Mouse (Mus musculus): ENCODE results near the gene Stat4. TPM values are rescaled to one million over a fixed set of nuclear protein-coding genes. Genes with fewer than 3 reads are reported as not detected.

The Stat4 gene
- polyA plus RNA-seq, 1 experiment from 2014 or later, result 0.31 TPM

- Histone ChIP-seq H3K27me3 (replicated peaks; ENCODE audit: control insufficient read depth, insufficient read depth, low read length) (no peaks in the 10 kb centered on the region; the same call in 1 of the 2 replicates), H3K4me2 (ENCODE audit: low read length) (no peak overlapping the region), H3K4me1 (ENCODE audit: control insufficient read depth, insufficient read depth, low read depth, low read length) (peaks cover 2% of the 10 kb centered on the region; the same call in 1 of the 2 replicates), H3K9ac (ENCODE audit: low read depth, low read length) (no peak overlapping the region), H3K36me3 (ENCODE audit: control insufficient read depth, insufficient read depth, low read length) (no peaks in the 10 kb centered on the region), H3K27ac (ENCODE audit: low read depth, low read length) (no peak overlapping the region), H3K9me3 (ENCODE audit: control insufficient read depth, low read length) (no peaks in the 10 kb centered on the region), H3K4me3 (ENCODE audit: low read length) (no peak overlapping the region)
- no peak for ATAC-seq
Observed at GRCm38 (mm10) chr1:52012231-52012630, 25.3 kb downstream of the Stat4 start.

GRCm38 (mm10) chr1:52012757-52013156 lies 25.8 kb downstream of the Stat4 start:
- no peak for ATAC-seq
- WGBS, result 73% methylated on average over 7 of the region's 7 CpGs

GRCm38 (mm10) chr1:52019621-52020020 lies 32.7 kb downstream of the Stat4 start:
- no peak for ATAC-seq

More at GRCm38 (mm10) chr1:52012757-52013156, 25.8 kb downstream of the Stat4 start:
- H3K4me3 ChIP-seq (ENCODE audit: low read length), result no peak overlapping the region
- no peaks in the 10 kb centered on the region; the same call in 1 of the 2 replicates for H3K27me3 ChIP-seq (replicated peaks; ENCODE audit: control insufficient read depth, insufficient read depth, low read length)
- H3K9me3 ChIP-seq (ENCODE audit: control insufficient read depth, low read length), result no peaks in the 10 kb centered on the region
- no peak overlapping the region for H3K9ac ChIP-seq (ENCODE audit: low read depth, low read length)
- no peak overlapping the region for H3K4me2 ChIP-seq (ENCODE audit: low read length)
- H3K4me1 ChIP-seq (ENCODE audit: control insufficient read depth, insufficient read depth, low read depth, low read length), result peaks cover 2% of the 10 kb centered on the region; the same call in 1 of the 2 replicates
- no peak overlapping the region for H3K27ac ChIP-seq (ENCODE audit: low read depth, low read length)
- H3K36me3 ChIP-seq (ENCODE audit: control insufficient read depth, insufficient read depth, low read length), result no peaks in the 10 kb centered on the region

GRCm38 (mm10) chr1:52021936-52022725 lies 35.2 kb downstream of the Stat4 start:
- H3K36me3 ChIP-seq (ENCODE audit: control insufficient read depth, insufficient read depth, low read length), result no peaks in the 10 kb centered on the region
- 85% methylated on average over 4 of the region's 4 CpGs for WGBS
- ATAC-seq, result no peak
- H3K27me3 ChIP-seq (replicated peaks; ENCODE audit: control insufficient read depth, insufficient read depth, low read length), result no peaks in the 10 kb centered on the region
- no peaks in the 10 kb centered on the region for H3K9me3 ChIP-seq (ENCODE audit: control insufficient read depth, low read length)
- no peak overlapping the region for H3K9ac ChIP-seq (ENCODE audit: low read depth, low read length)
- no peak overlapping the region for H3K4me2 ChIP-seq (ENCODE audit: low read length)
- H3K4me3 ChIP-seq (ENCODE audit: low read length), result no peak overlapping the region
- H3K27ac ChIP-seq (ENCODE audit: low read depth, low read length), result no peak overlapping the region
- H3K4me1 ChIP-seq (ENCODE audit: control insufficient read depth, insufficient read depth, low read depth, low read length), result no peaks in the 10 kb centered on the region

More at GRCm38 (mm10) chr1:52019621-52020020, 32.7 kb downstream of the Stat4 start:
- Histone ChIP-seq H3K4me3 (ENCODE audit: low read length) (no peak overlapping the region), H3K9me3 (ENCODE audit: control insufficient read depth, low read length) (no peaks in the 10 kb centered on the region), H3K4me2 (ENCODE audit: low read length) (no peak overlapping the region), H3K27ac (ENCODE audit: low read depth, low read length) (no peak overlapping the region), H3K36me3 (ENCODE audit: control insufficient read depth, insufficient read depth, low read length) (no peaks in the 10 kb centered on the region), H3K27me3 (replicated peaks; ENCODE audit: control insufficient read depth, insufficient read depth, low read length) (no peaks in the 10 kb centered on the region), H3K9ac (ENCODE audit: low read depth, low read length) (no peak overlapping the region), H3K4me1 (ENCODE audit: control insufficient read depth, insufficient read depth, low read depth, low read length) (no peaks in the 10 kb centered on the region)
- WGBS, result 82% methylated on average over 4 of the region's 4 CpGs

GRCm38 (mm10) chr1:52028686-52029085 lies 41.7 kb downstream of the Stat4 start:
- H3K9ac ChIP-seq (ENCODE audit: low read depth, low read length), result no peak overlapping the region
- no peaks in the 10 kb centered on the region for H3K27me3 ChIP-seq (replicated peaks; ENCODE audit: control insufficient read depth, insufficient read depth, low read length)
- no peak overlapping the region for H3K4me3 ChIP-seq (ENCODE audit: low read length)
- H3K27ac ChIP-seq (ENCODE audit: low read depth, low read length), result no peak overlapping the region
- H3K9me3 ChIP-seq (ENCODE audit: control insufficient read depth, low read length), result no peaks in the 10 kb centered on the region
- 83% methylated on average over 5 of the region's 5 CpGs for WGBS
- no peaks in the 10 kb centered on the region for H3K36me3 ChIP-seq (ENCODE audit: control insufficient read depth, insufficient read depth, low read length)
- H3K4me2 ChIP-seq (ENCODE audit: low read length), result no peak overlapping the region
- ATAC-seq, result no peak
- H3K4me1 ChIP-seq (ENCODE audit: control insufficient read depth, insufficient read depth, low read depth, low read length), result no peaks in the 10 kb centered on the region

DNA sequence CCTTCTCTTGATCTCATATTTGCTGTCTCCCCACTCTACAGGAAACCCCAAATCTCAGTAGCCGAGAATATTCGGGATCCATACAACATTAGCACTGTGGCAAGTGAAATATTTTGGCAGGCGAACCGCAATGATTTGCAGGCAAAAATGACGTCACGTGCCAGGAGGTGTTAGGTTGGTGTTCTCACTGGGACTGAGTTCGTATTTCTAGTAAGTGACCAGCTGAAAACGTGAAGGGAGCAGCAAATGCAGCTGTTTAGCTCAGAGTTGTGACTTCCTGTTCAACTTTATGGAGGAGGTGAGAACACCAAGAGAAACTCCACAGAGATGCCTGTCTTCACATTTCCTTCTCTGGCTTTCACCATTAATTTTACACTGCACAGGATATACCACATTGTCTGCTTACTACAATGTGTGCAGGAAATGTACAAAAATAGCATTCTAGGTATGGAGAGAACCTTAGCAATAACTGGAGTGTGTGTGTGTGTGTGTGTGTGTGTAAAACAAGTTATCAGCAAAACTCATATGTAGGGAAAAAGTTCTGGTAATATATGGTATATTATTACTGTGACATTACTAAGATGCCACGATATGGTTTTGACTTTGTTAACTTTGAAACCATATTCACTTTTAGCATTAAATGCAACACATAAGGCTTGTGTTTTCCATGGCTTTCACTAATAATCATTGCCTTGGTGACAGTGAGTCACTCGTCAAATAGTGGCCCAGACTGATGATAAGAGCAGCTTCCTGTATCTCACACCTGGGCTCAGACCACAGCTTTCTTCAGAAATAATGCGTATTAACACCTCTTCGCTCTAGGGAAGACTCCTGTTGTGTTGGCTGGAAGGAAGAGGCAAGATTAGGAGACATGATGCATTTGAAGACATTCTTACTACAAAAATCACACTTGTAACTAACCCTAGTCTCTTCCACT lies 48.1 kb downstream of the Stat4 start:
- no peak overlapping the region for H3K4me2 ChIP-seq (ENCODE audit: low read length)
- 92% methylated on average over 12 of the region's 12 CpGs for WGBS
- H3K27me3 ChIP-seq (replicated peaks; ENCODE audit: control insufficient read depth, insufficient read depth, low read length), result no peaks in the 10 kb centered on the region
- no peak overlapping the region for H3K4me3 ChIP-seq (ENCODE audit: low read length)
- no peak for ATAC-seq
- H3K9ac ChIP-seq (ENCODE audit: low read depth, low read length), result no peak overlapping the region
- H3K4me1 ChIP-seq (ENCODE audit: control insufficient read depth, insufficient read depth, low read depth, low read length), result no peaks in the 10 kb centered on the region
- no peaks in the 10 kb centered on the region for H3K9me3 ChIP-seq (ENCODE audit: control insufficient read depth, low read length)
- no peak overlapping the region for H3K27ac ChIP-seq (ENCODE audit: low read depth, low read length)
- H3K36me3 ChIP-seq (ENCODE audit: control insufficient read depth, insufficient read depth, low read length), result no peaks in the 10 kb centered on the region

DNA sequence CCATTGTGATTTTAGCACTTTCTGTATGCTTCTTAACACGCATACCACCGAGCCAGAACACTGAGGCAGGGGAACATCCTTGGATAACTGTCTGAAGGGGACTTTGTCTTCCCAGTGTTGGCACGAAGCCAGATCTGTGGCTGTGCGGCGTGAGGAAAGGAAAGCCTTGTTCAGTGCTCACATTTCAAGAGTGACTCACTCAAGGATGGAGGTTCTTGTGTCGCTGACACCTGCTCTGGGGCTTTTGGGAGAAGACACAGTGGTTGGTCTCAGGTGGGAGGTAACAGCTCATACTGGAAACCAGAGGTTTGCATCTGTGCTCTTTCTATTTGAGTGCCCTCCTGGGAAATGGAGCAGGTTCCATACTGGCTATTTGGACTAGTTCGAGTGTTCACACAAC lies 52.2 kb downstream of the Stat4 start:
- Histone ChIP-seq H3K4me1 (ENCODE audit: control insufficient read depth, insufficient read depth, low read depth, low read length) (no peaks in the 10 kb centered on the region), H3K36me3 (ENCODE audit: control insufficient read depth, insufficient read depth, low read length) (no peaks in the 10 kb centered on the region), H3K27ac (ENCODE audit: low read depth, low read length) (no peak overlapping the region), H3K27me3 (replicated peaks; ENCODE audit: control insufficient read depth, insufficient read depth, low read length) (no peaks in the 10 kb centered on the region), H3K9ac (ENCODE audit: low read depth, low read length) (no peak overlapping the region), H3K4me3 (ENCODE audit: low read length) (no peak overlapping the region), H3K9me3 (ENCODE audit: control insufficient read depth, low read length) (no peaks in the 10 kb centered on the region), H3K4me2 (ENCODE audit: low read length) (no peak overlapping the region)
- ATAC-seq, result no peak
- WGBS, result 47% methylated on average over 7 of the region's 7 CpGs

DNA sequence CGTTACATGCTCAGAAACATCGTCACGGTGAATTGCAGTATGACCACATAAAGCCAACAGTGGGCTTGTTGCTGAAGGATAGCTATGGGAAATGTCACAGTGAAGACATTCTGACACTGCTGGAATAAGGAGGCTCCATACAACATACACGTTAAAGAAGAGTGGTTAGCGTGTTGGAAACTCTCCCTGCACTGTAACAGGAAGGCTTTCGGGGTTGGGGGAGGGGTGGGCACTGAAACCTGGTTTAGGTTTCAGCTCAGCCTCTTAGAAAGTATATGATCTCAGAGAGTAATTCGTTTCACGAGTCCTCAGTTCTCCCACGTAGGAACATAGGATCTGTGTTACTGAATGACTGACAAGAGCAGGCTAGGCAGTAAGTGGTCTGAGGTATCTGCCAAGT lies 52.7 kb downstream of the Stat4 start:
- no peaks in the 10 kb centered on the region for H3K27me3 ChIP-seq (replicated peaks; ENCODE audit: control insufficient read depth, insufficient read depth, low read length)
- H3K9me3 ChIP-seq (ENCODE audit: control insufficient read depth, low read length), result no peaks in the 10 kb centered on the region
- H3K9ac ChIP-seq (ENCODE audit: low read depth, low read length), result no peak overlapping the region
- no peak overlapping the region for H3K4me2 ChIP-seq (ENCODE audit: low read length)
- H3K4me3 ChIP-seq (ENCODE audit: low read length), result no peak overlapping the region
- whole genome bisulfite sequencing, result 73% methylated on average over 9 of the region's 9 CpGs
- H3K27ac ChIP-seq (ENCODE audit: low read depth, low read length), result no peak overlapping the region
- H3K4me1 ChIP-seq (ENCODE audit: control insufficient read depth, insufficient read depth, low read depth, low read length), result no peaks in the 10 kb centered on the region
- ATAC-seq, result no peak
- no peaks in the 10 kb centered on the region for H3K36me3 ChIP-seq (ENCODE audit: control insufficient read depth, insufficient read depth, low read length)

All from hindbrain, embryonic 16.5 days (tissue).